Mouse (Mus musculus) gastrocnemius, postnatal 36 days (tissue): ENCODE data around the gene Prss57. TPM values are rescaled to one million over a fixed set of nuclear protein-coding genes. Genes with fewer than 3 reads are reported as not detected.

Experiments
- DNase-seq, 2 experiments: peaks; one replicate each; pipeline ENCODE4 v3.0.0; 2022
- intact Hi-C: fragments of 180-260 bp; cut with DNase I; formaldehyde crosslinking; loops from one replicate; pipeline ENCODE4 v1.15.1; 2025
- long read RNA-seq, 2 experiments: library from polyadenylated mRNA; stranded (forward); transcript quantifications; one replicate each; pipeline ENCODE4 v2.0.0; 2021
- total RNA-seq, 2 experiments: library from RNA; stranded (reverse); gene quantifications; 2 replicates each; pipeline ENCODE4 v1.2.3; 2021

The Prss57 gene
- not detected for total RNA-seq
- long read RNA-seq, experiment 1, result 0 reads
- long read RNA-seq, experiment 2, result 0 reads

GRCm38 (mm10) chr10:79790861-79791260 lies at the start of gene Prss57:
Gene Prss57, minus strand, starts transcription at chr10:79790961.
- no peak for DNase-seq
- intact Hi-C loops, result no loop called here

GRCm38 (mm10) chr10:79840091-79840490 lies 49.3 kb upstream of the Prss57 start:
- intact Hi-C loops, result no loop called here
- DNase-seq, result no peak

GRCm38 (mm10) chr10:79838151-79838550 lies 47.4 kb upstream of the Prss57 start:
- intact Hi-C loops, result loop anchor here (5.0 kb wide), 1 partner anchor 114 kb away; no protein-coding TSS in a partner anchor
- DNase-seq, result no peak

- intact Hi-C loops, result loop anchor here (5.0 kb wide), 1 partner anchor 115 kb away; no protein-coding TSS in a partner anchor
- DNase-seq, result no peak
Observed at GRCm38 (mm10) chr10:79836918-79837317, 46.2 kb upstream of the Prss57 start.

- intact Hi-C loops, result loop anchor here (1.0 to 5.0 kb wide), 3 partner anchors 47 to 117 kb away; no protein-coding TSS in a partner anchor
- peak in 1 of 2 experiments; percentile 60 for DNase-seq
Observed at GRCm38 (mm10) chr10:79834769-79835398, 44.1 kb upstream of the Prss57 start.

GRCm38 (mm10) chr10:79832786-79833181 lies 42.0 kb upstream of the Prss57 start:
- DNase-seq, result no peak
- intact Hi-C loops, result loop anchor here (5.0 kb wide), 1 partner anchor 50 kb away; no protein-coding TSS in a partner anchor

- intact Hi-C loops, result loop anchor here (5.0 kb wide), 1 partner anchor 50 kb away; no protein-coding TSS in a partner anchor
- no peak for DNase-seq
Observed at GRCm38 (mm10) chr10:79832026-79832785, 41.4 kb upstream of the Prss57 start.

- DNase-seq, result no peak
- intact Hi-C loops, result loop anchor here (5.0 kb wide), 1 partner anchor 51 kb away; no protein-coding TSS in a partner anchor
Observed at GRCm38 (mm10) chr10:79831583-79831982, 40.8 kb upstream of the Prss57 start.

- DNase-seq, result no peak
- intact Hi-C loops, result no loop called here
Observed at GRCm38 (mm10) chr10:79824413-79824812, 33.7 kb upstream of the Prss57 start.

GRCm38 (mm10) chr10:79823011-79823410 lies 32.2 kb upstream of the Prss57 start:
- no peak for DNase-seq
- intact Hi-C loops, result no loop called here

- intact Hi-C loops, result no loop called here
- DNase-seq, result no peak
Observed at GRCm38 (mm10) chr10:79822372-79822771, 31.6 kb upstream of the Prss57 start.

GRCm38 (mm10) chr10:79821731-79822130 lies 31.0 kb upstream of the Prss57 start:
- DNase-seq, result no peak
- intact Hi-C loops, result no loop called here

- no peak for DNase-seq
- intact Hi-C loops, result no loop called here
Observed at GRCm38 (mm10) chr10:79820782-79821181, 30.0 kb upstream of the Prss57 start, which contains the start of gene Misp. Gene Misp, plus strand, starts transcription at chr10:79820989.

GRCm38 (mm10) chr10:79820277-79820676 lies 29.5 kb upstream of the Prss57 start:
- intact Hi-C loops, result no loop called here
- DNase-seq, result no peak

- DNase-seq, result no peak
- intact Hi-C loops, result no loop called here
Observed at GRCm38 (mm10) chr10:79819606-79820005, 28.8 kb upstream of the Prss57 start.

- intact Hi-C loops, result no loop called here
Observed at GRCm38 (mm10) chr10:79818225-79818624, 27.5 kb upstream of the Prss57 start.

GRCm38 (mm10) chr10:79817111-79817510 lies 26.4 kb upstream of the Prss57 start:
- DNase-seq, result no peak
- intact Hi-C loops, result no loop called here

More at GRCm38 (mm10) chr10:79818225-79818624, 27.5 kb upstream of the Prss57 start:
- no peak for DNase-seq

GRCm38 (mm10) chr10:79815671-79816494 lies 25.1 kb upstream of the Prss57 start:
- no peak for DNase-seq
- intact Hi-C loops, result no loop called here

GRCm38 (mm10) chr10:79814271-79814842 lies 23.6 kb upstream of the Prss57 start:
- intact Hi-C loops, result no loop called here
- DNase-seq, result no peak
